Comparison of ENCODE assay signal across 7 mouse cellular contexts in genomic region chr12:4039046-4039445, GRCm38 (mm10). TPM values are rescaled to one million over a fixed set of nuclear protein-coding genes. Genes with fewer than 3 reads are reported as not detected.
DNase-seq lines count a peak whose midpoint lies in the region; ATAC-seq and TF ChIP-seq lines count a peak whose summit lies in the region.

No protein-coding gene starts in this region.

- H3K9ac ChIP-seq in lung, embryonic 15.5 days = no peak overlapping the region
- no peak overlapping the region; the same call in 1 of the 2 replicates for H3K9ac ChIP-seq in forebrain, embryonic 11.5 days (ENCODE audit: low read length)
- H3K9ac ChIP-seq in limb, embryonic 11.5 days (ENCODE audit: low read length) = no peak overlapping the region

- 1% methylated on average over 12 of the region's 13 CpGs for WGBS in lung, embryonic 15.5 days
- WGBS in forebrain, embryonic 11.5 days = 1% methylated on average over 13 of the region's 13 CpGs
- 2% methylated on average over 13 of the region's 13 CpGs for WGBS in limb, embryonic 11.5 days
- 3% methylated on average over 13 of the region's 13 CpGs for WGBS in small intestine, adult 2 months

- H3K4me2 ChIP-seq in lung, embryonic 15.5 days = peak overlapping the region; percentile 92
- peak overlapping the region; percentile 58 for H3K4me2 ChIP-seq in forebrain, embryonic 11.5 days (ENCODE audit: low read depth, low read length, severe bottlenecking)
- H3K4me2 ChIP-seq in limb, embryonic 11.5 days (ENCODE audit: low read depth, severe bottlenecking) = peak overlapping the region; percentile 93

- peaks cover 7% of the 10 kb centered on the region; the same call in 1 of the 2 replicates for H3K27me3 ChIP-seq in lung, embryonic 15.5 days
- no peaks in the 10 kb centered on the region for H3K27me3 ChIP-seq in forebrain, embryonic 11.5 days (ENCODE audit: control insufficient read depth, insufficient read depth, low read length)
- H3K27me3 ChIP-seq in limb, embryonic 11.5 days (ENCODE audit: control insufficient read depth, insufficient read depth, low read length) = no peaks in the 10 kb centered on the region
- no peaks in the 10 kb centered on the region for H3K27me3 ChIP-seq in small intestine, adult 2 months (ENCODE audit: control insufficient read depth, insufficient read depth, low read length)

- DNase-seq in lung, postnatal 25 days (ENCODE audit: low spot score) = no peak
- DNase-seq in forebrain, embryonic 11.5 days (ENCODE audit: low spot score) = no peak
- no peak for DNase-seq in limb, embryonic 11.5 days (ENCODE audit: low spot score)
- DNase-seq in gastrocnemius, postnatal 4 days (ENCODE audit: low spot score in 2 of 2) = no peak
- DNase-seq in layer of hippocampus, adult 9-11 months = no peak

- no peaks in the 10 kb centered on the region for H3K36me3 ChIP-seq in lung, embryonic 15.5 days
- no peaks in the 10 kb centered on the region for H3K36me3 ChIP-seq in forebrain, embryonic 11.5 days (ENCODE audit: control insufficient read depth, insufficient read depth, low read length)
- H3K36me3 ChIP-seq in limb, embryonic 11.5 days (ENCODE audit: control insufficient read depth, insufficient read depth, low read length) = no peaks in the 10 kb centered on the region
- no peaks in the 10 kb centered on the region for H3K36me3 ChIP-seq in small intestine, adult 2 months (ENCODE audit: control insufficient read depth, insufficient read depth, low read length)

- no peaks in the 10 kb centered on the region for H3K9me3 ChIP-seq in lung, embryonic 15.5 days
- no peaks in the 10 kb centered on the region for H3K9me3 ChIP-seq in forebrain, embryonic 11.5 days (ENCODE audit: control insufficient read depth, low read length)
- H3K9me3 ChIP-seq in limb, embryonic 11.5 days (ENCODE audit: control insufficient read depth, low read length) = no peaks in the 10 kb centered on the region

- no peak for ATAC-seq in lung, embryonic 15.5 days (ENCODE audit: borderline replicate concordance, extremely low read depth, low FRiP score, low TSS enrichment)
- no peak for ATAC-seq in forebrain, embryonic 11.5 days (replicated peaks; ENCODE audit: low FRiP score)
- ATAC-seq in limb, embryonic 11.5 days (ENCODE audit: insufficient number of reproducible peaks, low FRiP score, low TSS enrichment, low read depth) = no peak; the same call in 1 of the 2 replicates

- H3K27ac ChIP-seq in lung, embryonic 15.5 days = no peak overlapping the region
- H3K27ac ChIP-seq in forebrain, embryonic 11.5 days (ENCODE audit: low read depth, low read length) = no peak overlapping the region
- no peak overlapping the region for H3K27ac ChIP-seq in limb, embryonic 11.5 days (replicated peaks; ENCODE audit: low read depth, low read length)
- no peak overlapping the region for H3K27ac ChIP-seq in small intestine, adult 2 months (ENCODE audit: insufficient read depth, low read depth, low read length)

- TF ChIP-seq CTCF in small intestine, adult 2 months (IDR thresholded peaks at IDR 0.05; ENCODE audit: extremely low read depth, insufficient read length, insufficient replicate concordance, low read depth, low read length) = no peak

- H3K4me1 ChIP-seq in lung, embryonic 15.5 days = peaks cover 9% of the 10 kb centered on the region
- H3K4me1 ChIP-seq in forebrain, embryonic 11.5 days (replicated peaks; ENCODE audit: control insufficient read depth, insufficient read depth, low read length) = peaks cover 5% of the 10 kb centered on the region; the same call in 1 of the 2 replicates
- H3K4me1 ChIP-seq in limb, embryonic 11.5 days (ENCODE audit: control insufficient read depth, insufficient read depth, low read length) = peaks cover 9% of the 10 kb centered on the region
- peaks cover 14% of the 10 kb centered on the region for H3K4me1 ChIP-seq in small intestine, adult 2 months (ENCODE audit: control insufficient read depth, insufficient read depth, insufficient read length, low read length)

- TF ChIP-seq POLR2A in small intestine, adult 2 months (IDR thresholded peaks at IDR 0.05; ENCODE audit: low read depth, low read length) = no peak

- peak overlapping the region; percentile 67 for H3K4me3 ChIP-seq in lung, embryonic 15.5 days
- H3K4me3 ChIP-seq in forebrain, embryonic 11.5 days (ENCODE audit: low read depth, low read length) = peak overlapping the region; percentile 78
- peak overlapping the region; percentile 82 for H3K4me3 ChIP-seq in limb, embryonic 11.5 days (ENCODE audit: low read depth, low read length)
- H3K4me3 ChIP-seq in small intestine, adult 2 months (ENCODE audit: low read depth, low read length) = peak overlapping the region; percentile 83

RNA-seq across cellular contexts. Expression of gene Efr3b, which starts 0.3 kb away (rescaled TPM):
- polyA plus RNA-seq in lung, embryonic 15.5 days (2015; fragmentation: Nextera tagmentation; extraction: Ambion mirVana) = 4.0 and 4.2 TPM in 2 replicates
- 13.7 and 14.4 TPM in 2 replicates for polyA plus RNA-seq in forebrain, embryonic 11.5 days (2014; fragmentation: Nextera tagmentation; extraction: Ambion mirVana)
- 6.0 and 6.3 TPM in 2 replicates for polyA plus RNA-seq in limb, embryonic 11.5 days (2014; fragmentation: Nextera tagmentation; extraction: Ambion mirVana)
- 10.8 and 21.4 TPM in 2 replicates for polyA plus RNA-seq in small intestine, adult 2 months (2012; rRNA removed)
- 10 to 100 TPM; 12.2 to 13.0 TPM for total RNA-seq in gastrocnemius, postnatal 4 days (2021)

RNA-seq across cellular contexts. Expression of gene Dnajc27, which starts 43.3 kb away (rescaled TPM):
- 6.4 and 6.9 TPM in 2 replicates for polyA plus RNA-seq in lung, embryonic 15.5 days (2015; fragmentation: Nextera tagmentation; extraction: Ambion mirVana)
- 12.9 and 14.9 TPM in 2 replicates for polyA plus RNA-seq in forebrain, embryonic 11.5 days (2014; fragmentation: Nextera tagmentation; extraction: Ambion mirVana)
- 8.6 and 10.5 TPM in 2 replicates for polyA plus RNA-seq in limb, embryonic 11.5 days (2014; fragmentation: Nextera tagmentation; extraction: Ambion mirVana)
- polyA plus RNA-seq in small intestine, adult 2 months (2012; rRNA removed) = 1.1 and 1.4 TPM in 2 replicates
- total RNA-seq in gastrocnemius, postnatal 4 days (2021) = 1 to 10 TPM; 7.0 to 8.9 TPM
